Mouse (Mus musculus): ENCODE data around the gene Acap3.

Gene Acap3

DNA sequence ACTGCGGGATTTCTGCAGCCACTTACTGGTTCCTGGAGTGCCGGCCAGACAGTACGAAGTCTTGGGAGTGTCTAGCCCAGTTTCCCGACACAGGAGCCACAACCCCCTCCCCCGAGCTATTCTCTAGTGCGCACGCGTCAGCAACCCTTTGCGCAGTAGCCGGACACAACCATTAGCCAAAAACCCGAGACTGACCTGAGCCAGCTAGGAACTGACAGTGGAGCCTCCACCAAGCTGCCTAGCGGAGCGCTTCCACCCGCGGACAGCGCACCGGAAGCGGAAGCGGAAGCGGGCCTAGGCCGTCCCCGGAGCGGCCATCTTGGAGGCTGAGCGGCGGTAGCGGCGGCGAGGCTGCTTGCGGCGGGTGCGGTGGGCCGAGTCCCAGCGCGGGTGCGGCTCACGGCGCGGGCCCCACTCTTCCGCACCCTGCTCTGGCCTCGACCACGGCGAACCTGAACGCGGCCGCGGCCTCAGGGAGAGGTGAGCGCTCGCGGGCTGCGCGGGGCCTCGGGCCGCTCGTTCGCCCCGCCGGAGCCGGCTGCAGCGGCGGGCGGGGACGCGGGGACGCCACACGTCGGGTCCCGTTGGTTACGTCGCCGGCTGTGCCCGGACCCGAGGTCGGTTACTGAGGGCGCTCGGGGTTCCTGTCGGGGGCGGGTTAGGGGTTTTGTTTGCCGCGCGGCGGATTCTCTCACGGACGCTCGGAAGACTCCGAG, 52.1 kb downstream of the Acap3 start, which contains the start of gene Ube2j2:
TSS of gene Ube2j2 (plus strand) at position 298 of the 716 bp plus-strand sequence.
- peak; percentile 96 to 98 for DNase-seq

DNA sequence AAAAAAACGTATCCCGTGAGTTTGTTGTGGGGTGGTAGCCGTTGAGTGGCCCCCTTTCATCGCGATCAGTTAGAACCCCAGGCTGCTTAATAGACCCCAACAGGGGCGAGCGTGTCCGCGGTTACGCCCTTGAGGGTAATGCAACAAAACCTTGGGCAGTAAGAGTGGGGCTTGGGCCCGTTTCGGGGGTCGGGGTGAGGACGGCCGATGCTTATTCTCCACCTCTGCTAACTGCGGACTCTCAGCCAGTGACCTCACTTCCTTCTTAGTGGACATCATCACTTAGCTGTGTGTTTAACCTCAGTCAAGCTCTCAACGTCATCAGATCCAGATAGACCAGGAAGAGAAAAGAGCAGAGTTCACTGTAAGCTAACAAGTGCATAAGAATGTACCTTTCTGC, 52.6 kb downstream of the Acap3 start:
- peak in 1 of 2 experiments; percentile 9 for DNase-seq

- DNase-seq, result no peak
These were observed 55.5 kb downstream of the Acap3 start for GRCm38 (mm10) chr4:155947094-155947493.

- no peak for DNase-seq
These were observed 63.9 kb downstream of the Acap3 start for GRCm38 (mm10) chr4:155955491-155955890.

All from kidney, adult 8-10 months (tissue).